Mouse (Mus musculus): Measurements from ENCODE around the gene Xrcc6.

- TF ChIP-seq CTCF (IDR thresholded peaks at IDR 0.05; ENCODE audit: low read depth, low read length) (no peak), POLR2AphosphoS5 (IDR thresholded peaks at IDR 0.05; ENCODE audit: insufficient replicate concordance, low read depth, low read length) (no peak)
These were observed 84.3 kb downstream of the Xrcc6 start for GRCm38 (mm10) chr15:82071816-82072469.
